Mouse (Mus musculus) E14TG2a.4 (cell line): ENCODE data around the gene Stk40.

Experiments
- H3K27me3 ChIP-seq: 2 replicates; pipeline ENCODE4 v1.6.1; 2014; ENCODE audit warnings: low read length, control low read depth; ENCODE audit not compliant: insufficient read depth
- H3K36me3 ChIP-seq: 2 replicates; pipeline ENCODE4 v1.6.1; 2014; ENCODE audit warnings: low read length, control low read depth; ENCODE audit not compliant: insufficient read depth
- H3K4me1 ChIP-seq: replicated peaks from 2 replicates; pipeline ENCODE4 v1.6.1; 2014; ENCODE audit warnings: low read depth, low read length, control low read depth
- H3K4me3 ChIP-seq: replicated peaks from 2 replicates; pipeline ENCODE4 v1.5.1; 2014; ENCODE audit warnings: mild to moderate bottlenecking, low read length
- H3K9me3 ChIP-seq: 2 replicates; pipeline ENCODE4 v1.6.1; 2014; ENCODE audit warnings: low read length, control low read depth
- CTCF ChIP-seq: conservative IDR thresholded peaks from 2 replicates; pipeline ENCODE4 v1.5.1; 2014; ENCODE audit warnings: low read length
- NANOG ChIP-seq: IDR thresholded peaks from 2 replicates; pipeline ENCODE4 v1.6.1; 2014; ENCODE audit warnings: borderline replicate concordance, low read length, mixed read lengths
- POU5F1 ChIP-seq: IDR thresholded peaks from 2 replicates; pipeline ENCODE4 v1.6.1; 2014; ENCODE audit warnings: low read length, borderline replicate concordance

Gene Stk40

DNA sequence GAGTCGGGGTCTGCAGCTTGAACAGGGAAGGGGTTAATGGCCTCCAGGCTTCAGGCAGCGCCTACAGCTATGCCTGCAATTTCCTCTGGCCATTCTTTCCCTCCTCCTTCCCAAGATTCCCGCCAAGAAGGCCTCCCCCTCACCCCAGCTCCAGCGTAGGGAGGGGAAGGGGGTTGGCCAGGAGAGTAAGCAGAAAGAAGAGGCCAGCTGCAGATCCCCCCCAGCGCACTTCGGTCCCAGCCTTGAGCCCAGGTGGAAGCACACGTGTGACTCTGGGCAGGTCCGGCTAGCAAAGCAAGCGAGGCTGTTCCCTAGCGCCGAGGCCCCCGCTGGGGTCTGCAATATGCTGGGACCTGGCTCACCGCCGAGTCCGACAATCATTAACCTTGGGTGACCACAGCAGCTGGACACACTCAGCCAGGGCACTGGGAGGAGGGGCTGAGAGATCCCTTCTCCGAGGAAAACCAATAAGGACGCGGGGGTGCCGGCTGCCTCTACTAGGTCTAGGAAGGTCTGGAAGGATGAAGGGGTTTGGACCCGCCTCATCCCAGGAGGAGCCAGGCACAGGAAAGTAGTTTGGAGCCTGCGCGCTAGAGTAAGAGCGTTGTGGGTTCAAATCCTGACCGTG, 43.9 kb downstream of the Stk40 start, which contains the start of gene Eva1b:
Gene Eva1b (plus strand): TSS at position 212 of the 628 bp plus-strand sequence.
- no peaks in the 10 kb centered on the region for H3K9me3 ChIP-seq
- peaks cover 8% of the 10 kb centered on the region for H3K27me3 ChIP-seq
- H3K4me3 ChIP-seq, result peak within 1 kb of the TSS; percentile 88
- peaks cover 69% of the 10 kb centered on the region for H3K4me1 ChIP-seq
- TF ChIP-seq NANOG, result no peak
- H3K36me3 ChIP-seq, result peaks cover 25% of the 10 kb centered on the region

DNA sequence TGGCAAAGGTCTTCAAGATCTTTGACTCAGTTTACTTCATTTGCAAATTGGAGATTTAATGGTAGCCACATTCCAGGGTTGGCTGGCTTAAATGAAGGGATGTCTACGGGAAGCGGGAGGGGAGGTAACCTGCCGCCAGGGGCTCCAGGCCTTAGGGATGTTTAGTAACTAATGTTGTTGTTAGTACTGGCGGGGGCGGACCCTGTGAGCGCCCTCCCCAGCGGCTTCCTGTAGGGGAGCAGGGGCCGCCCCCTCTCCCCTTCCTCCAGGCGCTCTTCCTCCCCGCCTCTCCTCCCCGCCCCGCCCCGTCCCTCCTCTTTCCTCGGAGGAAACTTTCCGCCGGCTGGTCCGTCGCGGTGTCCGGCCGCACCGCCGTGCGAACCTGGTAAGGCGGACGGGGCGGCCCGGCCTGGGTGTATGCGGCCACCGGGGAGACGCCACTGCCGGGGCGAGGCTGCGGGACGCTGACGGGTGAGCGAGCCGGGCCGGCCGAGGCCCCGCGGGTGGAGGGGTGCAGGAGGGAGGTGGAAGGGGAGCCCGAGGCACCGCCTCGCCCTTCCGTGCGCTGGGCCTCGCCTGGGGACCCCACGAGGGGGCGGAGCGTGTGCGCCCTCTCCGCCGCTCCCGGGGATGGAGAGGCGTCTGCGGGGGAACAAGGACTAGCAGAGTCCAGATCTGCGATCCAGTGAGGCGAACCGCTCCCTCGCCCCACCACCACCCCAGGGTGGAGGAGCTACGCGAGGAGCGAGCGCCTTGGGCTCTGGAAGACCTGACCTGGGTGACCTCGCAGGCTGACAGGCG, 44.6 kb downstream of the Stk40 start:
- Histone ChIP-seq H3K4me1 (peaks cover 75% of the 10 kb centered on the region), H3K4me3 (peak overlapping the region; percentile 88), H3K27me3 (peaks cover 8% of the 10 kb centered on the region), H3K9me3 (no peaks in the 10 kb centered on the region), H3K36me3 (peaks cover 31% of the 10 kb centered on the region)
- TF ChIP-seq NANOG (no peak), POU5F1 (no peak), CTCF (no peak)

DNA sequence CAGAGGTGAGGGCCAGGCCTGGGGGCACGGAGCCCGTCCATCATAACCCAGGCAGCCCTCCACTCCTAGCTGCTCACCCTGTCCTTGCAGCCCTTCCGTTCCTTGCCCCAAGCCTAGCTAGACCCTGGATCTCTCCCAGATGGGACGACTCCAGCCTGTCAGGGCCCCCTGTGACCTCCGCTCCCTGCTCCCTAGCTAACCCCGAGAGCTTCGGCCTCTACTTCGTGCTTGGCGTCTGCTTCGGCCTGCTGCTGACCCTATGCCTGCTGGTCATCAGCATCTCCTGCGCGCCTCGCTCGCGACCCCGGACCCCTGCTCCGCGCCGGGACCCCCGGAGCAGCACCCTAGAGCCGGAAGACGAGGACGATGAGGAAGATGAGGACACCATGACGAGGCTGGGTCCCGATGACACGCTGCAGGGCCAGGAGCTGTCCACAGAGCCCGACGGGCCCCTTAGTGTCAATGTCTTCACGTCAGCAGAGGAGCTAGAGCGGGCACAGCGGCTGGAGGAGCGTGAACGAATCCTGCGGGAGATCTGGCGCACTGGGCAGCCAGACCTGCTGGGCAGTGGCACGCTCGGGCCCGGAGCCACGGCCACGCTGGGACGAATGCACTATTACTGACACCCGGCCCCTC, 45.4 kb downstream of the Stk40 start:
- TF ChIP-seq CTCF, result no peak
- no peak for TF ChIP-seq NANOG
- TF ChIP-seq POU5F1, result no peak
- Histone ChIP-seq H3K4me3 (peak overlapping the region; percentile 88), H3K36me3 (peaks cover 32% of the 10 kb centered on the region), H3K9me3 (no peaks in the 10 kb centered on the region), H3K27me3 (peaks cover 8% of the 10 kb centered on the region), H3K4me1 (peaks cover 76% of the 10 kb centered on the region)

DNA sequence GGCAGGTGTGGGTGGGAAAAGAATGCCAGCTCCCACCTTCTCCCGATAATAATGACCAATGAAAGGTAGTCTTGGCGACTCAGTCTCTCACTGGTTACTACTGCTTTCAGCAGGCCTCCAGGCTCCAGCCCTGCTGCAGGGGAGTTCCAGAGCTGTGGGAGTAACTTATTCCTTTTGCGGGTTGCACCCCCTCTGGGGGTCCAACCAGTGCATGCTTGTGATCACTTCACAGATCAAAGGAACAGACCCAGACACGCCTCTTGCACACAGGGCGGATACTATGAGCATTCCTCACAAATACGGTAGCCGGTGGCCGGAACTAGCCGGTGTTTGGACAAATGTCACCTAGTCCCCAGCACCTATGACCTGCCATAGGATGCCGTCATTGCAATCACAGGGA, 46.0 kb downstream of the Stk40 start:
- H3K4me1 ChIP-seq, result peaks cover 76% of the 10 kb centered on the region
- H3K27me3 ChIP-seq, result peaks cover 8% of the 10 kb centered on the region
- H3K4me3 ChIP-seq, result peak overlapping the region; percentile 88
- H3K36me3 ChIP-seq, result peaks cover 32% of the 10 kb centered on the region
- TF ChIP-seq POU5F1 (no peak), NANOG (no peak), CTCF (no peak)
- no peaks in the 10 kb centered on the region for H3K9me3 ChIP-seq

DNA sequence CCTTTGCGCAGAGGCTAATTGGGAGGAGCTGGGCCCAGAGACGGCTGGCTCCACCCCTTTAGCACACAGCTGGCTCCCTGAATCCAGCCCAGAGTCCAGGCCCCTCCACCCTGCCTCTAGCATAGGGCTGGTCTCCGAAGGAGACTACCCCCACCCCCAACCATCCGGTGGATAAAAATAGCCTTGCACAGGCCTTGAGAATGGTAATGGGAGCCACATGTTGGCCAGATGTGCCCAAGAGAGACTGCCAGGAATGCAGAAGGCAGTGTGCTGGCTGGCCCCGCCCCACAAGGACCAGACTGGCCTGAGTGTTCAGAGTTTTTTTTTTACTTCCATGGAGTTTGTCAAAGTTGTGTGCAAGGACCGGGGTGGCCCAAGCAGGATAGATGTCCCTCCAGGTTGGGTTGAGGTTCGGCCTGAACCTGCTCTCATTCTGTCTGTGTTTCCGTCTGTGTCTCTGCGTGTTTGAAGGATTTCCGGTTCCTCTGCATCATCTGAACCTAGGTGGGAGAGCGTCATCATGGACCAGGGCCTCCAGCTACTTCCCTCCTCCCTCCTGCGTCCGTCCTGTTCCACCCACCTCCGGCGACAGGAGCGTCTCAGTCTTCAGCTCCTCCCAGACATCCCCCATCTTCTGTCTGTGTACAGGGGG, 46.7 kb downstream of the Stk40 start:
- Histone ChIP-seq H3K27me3 (peaks cover 8% of the 10 kb centered on the region), H3K36me3 (peaks cover 32% of the 10 kb centered on the region), H3K9me3 (no peaks in the 10 kb centered on the region), H3K4me3 (peak overlapping the region; percentile 88), H3K4me1 (peaks cover 78% of the 10 kb centered on the region)
- TF ChIP-seq POU5F1 (no peak), CTCF (no peak), NANOG (no peak)

DNA sequence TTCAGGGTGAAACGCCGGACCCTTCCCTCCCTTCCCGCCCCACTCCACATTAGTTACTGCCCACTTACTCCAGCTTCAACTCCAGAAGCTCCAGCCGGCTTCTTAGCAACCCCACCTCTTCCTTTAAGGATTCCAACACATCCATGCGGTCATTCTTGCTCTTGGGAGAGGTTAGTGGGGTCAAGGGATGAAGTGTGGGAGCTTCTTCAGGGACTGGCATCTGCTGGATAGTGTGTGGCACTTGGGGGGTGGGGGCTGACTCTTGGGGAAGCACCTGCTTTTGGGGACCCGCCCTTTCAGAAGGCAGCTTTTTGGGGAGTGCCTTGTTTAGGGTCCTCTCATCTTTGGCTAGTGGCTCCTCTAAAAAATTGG, 47.2 kb downstream of the Stk40 start:
- Histone ChIP-seq H3K4me3 (peak overlapping the region; percentile 88), H3K4me1 (peaks cover 78% of the 10 kb centered on the region), H3K9me3 (no peaks in the 10 kb centered on the region), H3K36me3 (peaks cover 32% of the 10 kb centered on the region), H3K27me3 (peaks cover 8% of the 10 kb centered on the region)
- TF ChIP-seq POU5F1 (no peak), CTCF (no peak), NANOG (no peak)

DNA sequence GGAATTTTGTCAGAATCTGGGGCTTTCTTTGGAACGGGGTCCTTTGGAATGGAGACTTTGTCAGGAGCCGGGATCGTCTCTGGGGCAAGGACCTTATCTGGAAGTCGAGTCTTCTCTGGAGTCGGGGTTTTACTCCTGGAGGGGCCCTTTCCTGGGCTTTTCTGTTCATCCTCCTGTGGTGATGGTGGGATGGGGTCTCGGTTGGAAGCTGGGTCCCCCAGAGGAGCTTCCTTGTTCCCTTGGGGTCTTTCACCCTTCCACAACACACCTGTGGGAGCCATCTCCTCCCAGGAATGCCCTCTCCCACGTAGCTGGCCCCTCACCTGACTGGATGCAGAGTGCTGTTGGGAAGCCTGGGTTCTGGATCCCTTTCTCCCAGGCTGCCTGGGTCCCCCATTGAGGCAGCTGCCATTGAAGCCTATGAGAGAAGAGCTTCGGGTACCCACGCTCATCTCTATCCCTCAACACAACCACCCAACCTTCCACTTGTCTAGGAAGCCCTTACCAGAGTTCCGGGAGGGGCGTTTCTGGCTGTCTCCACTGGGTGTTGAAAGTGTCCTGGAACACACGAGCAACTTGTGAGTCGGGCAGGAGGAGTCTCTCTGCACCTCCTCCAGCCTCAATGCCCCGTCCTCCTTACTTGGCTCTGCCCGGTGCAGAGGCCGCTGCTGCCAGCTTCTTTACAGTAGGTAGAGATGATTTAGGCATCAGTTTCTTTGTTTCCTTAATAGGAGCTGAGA, 48.1 kb downstream of the Stk40 start:
- H3K27me3 ChIP-seq, result peaks cover 8% of the 10 kb centered on the region
- peaks cover 32% of the 10 kb centered on the region for H3K36me3 ChIP-seq
- H3K4me1 ChIP-seq, result peaks cover 76% of the 10 kb centered on the region
- TF ChIP-seq NANOG, result no peak
- TF ChIP-seq POU5F1, result no peak
- TF ChIP-seq CTCF, result no peak
- peak overlapping the region; percentile 88; the same call in 1 of the 2 replicates for H3K4me3 ChIP-seq
- no peaks in the 10 kb centered on the region for H3K9me3 ChIP-seq

DNA sequence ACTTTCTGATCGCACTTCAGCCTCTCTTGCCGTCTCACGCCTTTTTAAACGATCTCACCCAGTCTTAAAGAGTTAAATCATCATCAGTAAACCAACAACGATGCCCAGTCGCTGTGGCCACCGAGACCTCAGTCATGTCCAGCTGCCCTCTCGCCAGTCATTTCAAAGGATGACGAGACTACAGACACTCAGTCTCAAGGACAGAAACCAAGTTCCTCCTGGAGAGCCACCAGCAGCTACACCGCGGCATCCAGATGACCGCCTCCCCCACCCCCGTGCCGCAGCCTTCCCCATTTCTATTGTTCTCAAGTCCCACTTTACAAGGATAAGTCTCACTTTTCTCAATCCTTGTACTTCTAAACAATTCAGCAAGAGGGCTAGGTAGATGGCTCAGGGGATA, 49.1 kb downstream of the Stk40 start:
- no peaks in the 10 kb centered on the region for H3K9me3 ChIP-seq
- H3K27me3 ChIP-seq, result peaks cover 8% of the 10 kb centered on the region
- no peak overlapping the region for H3K4me3 ChIP-seq
- peaks cover 66% of the 10 kb centered on the region for H3K4me1 ChIP-seq
- H3K36me3 ChIP-seq, result peaks cover 32% of the 10 kb centered on the region
- TF ChIP-seq CTCF (no peak), POU5F1 (no peak), NANOG (no peak)
